Mouse (Mus musculus) embryonic facial prominence, embryonic 11.5 days (tissue): ENCODE results near the gene Cntnap1. TPM values are rescaled to one million over a fixed set of nuclear protein-coding genes. Genes with fewer than 3 reads are reported as not detected.

Source experiments
- ATAC-seq: fragments of 200-750 bp; cut with Nextera tagmentation; replicated peaks from 2 replicates; pipeline ENCODE4 v1.8.0; 2017; ENCODE audit warnings: low read depth; ENCODE audit not compliant: insufficient number of reproducible peaks, low FRiP score, low TSS enrichment
- DNase-seq: peaks from one replicate; pipeline ENCODE4 v3.0.0-alpha.2; 2015; ENCODE audit warnings: low spot score
- H3K27ac ChIP-seq: fragments of 300-500 bp; sonication (generic); replicated peaks from 2 replicates; pipeline ENCODE4 v1.5.1; 2014; ENCODE audit warnings: mild to moderate bottlenecking, low read depth, low read length, control low read depth
- H3K27me3 ChIP-seq: fragments of 300-500 bp; sonication (generic); 2 replicates; pipeline ENCODE4 v1.6.1; 2014; ENCODE audit warnings: mild to moderate bottlenecking, low read length, moderate library complexity, mixed read lengths; ENCODE audit not compliant: control insufficient read depth, insufficient read depth
- H3K36me3 ChIP-seq: fragments of 300-500 bp; sonication (generic); replicated peaks from 2 replicates; pipeline ENCODE4 v1.6.1; 2014; ENCODE audit warnings: low read depth, mild to moderate bottlenecking, low read length, moderate library complexity, mixed read lengths; ENCODE audit not compliant: control insufficient read depth, insufficient read depth
- H3K4me1 ChIP-seq: fragments of 300-500 bp; sonication (generic); 2 replicates; pipeline ENCODE4 v1.6.1; 2014; ENCODE audit warnings: low read length, mixed read lengths; ENCODE audit not compliant: control insufficient read depth, insufficient read depth
- H3K4me2 ChIP-seq: fragments of 300-500 bp; sonication (generic); 2 replicates; pipeline ENCODE4 v1.6.1; 2014; ENCODE audit warnings: low read depth, mild to moderate bottlenecking, control low read depth, low read length, moderate library complexity
- H3K4me3 ChIP-seq: fragments of 300-500 bp; sonication (generic); 2 replicates; pipeline ENCODE4 v1.5.1; 2014; ENCODE audit warnings: low read depth, low read length, control low read depth
- H3K9ac ChIP-seq: fragments of 300-500 bp; sonication (generic); replicated peaks from 2 replicates; pipeline ENCODE4 v1.6.1; 2014; ENCODE audit warnings: mild to moderate bottlenecking, control low read depth, low read length
- H3K9me3 ChIP-seq: fragments of 300-500 bp; sonication (generic); replicated peaks from 2 replicates; pipeline ENCODE4 v1.6.1; 2016; ENCODE audit warnings: mild to moderate bottlenecking, low read length, inconsistent platforms, mixed read lengths; ENCODE audit not compliant: control insufficient read depth
- WGBS: fragments of 180-500 bp; shearing (Covaris S2); extraction: QIAGEN DNeasy Blood & Tissue Kit; methylation state at CpG from one replicate; pipeline ENCODE4 v1.1.7; 2014; 5-methylcytosine and 5-hydroxymethylcytosine counted together
- polyA plus RNA-seq: library from polyadenylated mRNA; unstranded; fragments of >200 nt; fragmentation: Nextera tagmentation; extraction: Ambion mirVana; gene quantifications from 2 replicates; pipeline ENCODE4 v1.2.1, GENCODE M21; 2014

The Cntnap1 gene
- polyA plus RNA-seq, 1 experiment from 2014 or later, result 0.28 TPM

DNA sequence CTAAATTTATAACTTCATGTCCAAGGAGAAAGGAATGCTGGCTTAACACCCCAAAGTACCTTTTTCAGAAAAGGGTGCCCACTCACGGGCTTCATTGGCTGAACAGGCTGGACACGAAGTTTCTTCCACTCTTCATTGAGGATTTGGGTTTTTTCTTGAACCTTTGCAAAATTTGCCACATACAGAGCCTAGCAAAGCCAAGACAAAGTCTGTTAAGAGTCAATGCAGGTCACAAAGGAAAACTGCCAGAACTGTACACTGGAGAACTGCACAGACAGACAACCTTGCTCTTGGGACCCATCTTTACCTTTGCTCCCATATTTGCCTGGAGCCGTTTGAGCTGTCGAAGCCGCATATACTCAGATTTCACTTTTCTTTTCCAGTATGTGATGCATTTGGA, 46.6 kb downstream of the Cntnap1 start:
- H3K36me3 ChIP-seq, result no peaks in the 10 kb centered on the region
- ATAC-seq (no peak), DNase-seq (no peak)
- no peaks in the 10 kb centered on the region for H3K4me1 ChIP-seq
- no peak overlapping the region for H3K9ac ChIP-seq
- no peaks in the 10 kb centered on the region for H3K27me3 ChIP-seq
- H3K4me3 ChIP-seq, result no peak overlapping the region
- no peak overlapping the region for H3K4me2 ChIP-seq
- 84% methylated on average over 5 of the region's 5 CpGs for WGBS
- no peak overlapping the region for H3K27ac ChIP-seq
- no peaks in the 10 kb centered on the region for H3K9me3 ChIP-seq

DNA sequence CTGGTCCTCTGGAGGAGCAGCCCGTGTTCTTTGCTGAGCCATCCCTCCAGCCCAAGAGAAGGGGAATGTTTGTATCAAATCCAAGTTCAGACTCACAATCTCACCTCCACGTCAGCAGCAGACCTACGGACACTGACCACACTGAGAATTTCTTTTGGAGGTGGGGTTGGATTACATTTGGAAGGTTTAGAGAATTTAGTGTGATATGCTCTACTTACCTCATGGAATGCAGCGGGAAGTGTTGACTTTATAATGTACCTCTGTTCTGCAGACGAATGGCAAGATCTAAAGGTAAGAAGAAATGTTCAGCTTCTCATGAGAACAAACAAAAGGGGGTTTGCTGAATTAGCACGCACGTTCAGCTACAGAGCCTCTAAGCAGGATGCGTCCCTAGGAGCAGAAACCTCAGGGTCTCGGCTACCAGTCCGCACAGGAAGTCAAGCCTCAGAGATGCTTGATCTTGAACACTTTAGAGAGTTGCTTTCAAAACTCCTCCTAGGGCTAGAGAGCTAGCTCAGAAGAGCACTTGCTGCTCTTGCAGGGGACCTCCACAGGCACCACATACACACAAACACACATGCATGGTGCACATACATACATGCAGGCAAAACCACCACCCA, 48.2 kb downstream of the Cntnap1 start:
- no peaks in the 10 kb centered on the region for H3K27me3 ChIP-seq
- H3K4me1 ChIP-seq, result no peaks in the 10 kb centered on the region
- H3K27ac ChIP-seq, result no peak overlapping the region
- H3K36me3 ChIP-seq, result no peaks in the 10 kb centered on the region
- no peaks in the 10 kb centered on the region for H3K9me3 ChIP-seq
- no peak overlapping the region for H3K4me2 ChIP-seq
- H3K4me3 ChIP-seq, result no peak overlapping the region
- H3K9ac ChIP-seq, result no peak overlapping the region
- DNase-seq, result no peak
- ATAC-seq, result no peak
- WGBS, result 76% methylated on average over 10 of the region's 10 CpGs

DNA sequence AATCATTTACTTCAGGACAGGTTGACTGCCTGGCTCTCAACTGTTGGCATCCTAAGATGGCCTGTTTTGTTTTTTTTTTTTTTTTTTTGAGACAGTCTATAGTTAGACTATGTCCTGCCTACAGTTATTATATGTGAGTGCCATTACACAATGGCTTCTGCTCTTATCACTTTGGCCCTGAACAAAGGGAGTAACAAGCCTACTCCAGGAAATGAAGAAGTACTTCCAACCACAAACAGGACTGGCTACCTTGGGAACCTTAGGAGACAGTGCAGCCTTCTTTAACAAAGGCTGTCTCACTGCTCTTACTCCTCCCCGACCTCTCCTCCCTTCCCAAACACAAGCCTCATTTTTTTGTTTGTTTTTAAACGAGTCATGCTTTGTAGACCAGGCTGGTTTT, 50.5 kb downstream of the Cntnap1 start:
- WGBS, result 43% methylated on average over 2 of the region's 2 CpGs
- Histone ChIP-seq H3K9me3 (no peaks in the 10 kb centered on the region), H3K27me3 (no peaks in the 10 kb centered on the region), H3K36me3 (no peaks in the 10 kb centered on the region), H3K4me1 (no peaks in the 10 kb centered on the region), H3K4me3 (no peak overlapping the region), H3K4me2 (no peak overlapping the region), H3K9ac (no peak overlapping the region), H3K27ac (no peak overlapping the region)
- no peak for DNase-seq
- ATAC-seq, result no peak

DNA sequence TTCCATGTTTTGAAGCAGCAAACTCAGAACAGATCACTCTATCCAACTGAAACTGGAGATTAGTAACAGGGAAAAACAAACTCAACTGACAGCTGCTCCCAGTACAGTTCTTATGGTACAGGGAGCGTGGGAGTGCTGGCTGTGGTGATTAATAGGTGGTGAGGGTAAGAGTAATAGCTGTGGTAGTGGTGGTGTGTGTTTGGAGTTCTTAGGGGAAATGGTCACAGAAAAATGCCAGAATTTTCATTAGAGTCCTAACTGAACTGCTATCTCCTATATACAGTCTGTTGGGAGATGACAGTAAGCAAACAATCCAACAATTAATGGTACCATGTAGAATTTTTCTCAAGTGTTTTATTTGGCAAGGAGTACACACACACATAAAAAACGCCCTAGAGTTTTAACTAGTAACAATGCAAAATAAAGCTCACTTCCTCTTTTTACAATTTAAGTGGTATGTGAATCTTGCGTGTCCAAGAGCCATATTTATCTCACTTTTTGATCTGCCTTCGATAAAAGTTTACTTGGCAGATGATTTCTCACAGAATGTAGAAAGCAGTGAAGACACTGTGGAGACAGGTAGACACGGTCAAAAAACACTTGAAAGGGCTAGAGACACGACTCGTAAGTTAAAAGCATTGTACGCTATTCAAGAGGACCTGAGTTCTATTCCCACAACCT, 51.1 kb downstream of the Cntnap1 start:
- Histone ChIP-seq H3K27ac (no peak overlapping the region), H3K27me3 (no peaks in the 10 kb centered on the region), H3K9me3 (no peaks in the 10 kb centered on the region), H3K4me1 (no peaks in the 10 kb centered on the region), H3K4me3 (no peak overlapping the region), H3K4me2 (no peak overlapping the region), H3K36me3 (no peaks in the 10 kb centered on the region), H3K9ac (no peak overlapping the region)
- WGBS, result 89% methylated on average over 8 of the region's 8 CpGs
- ATAC-seq (no peak), DNase-seq (no peak)

DNA sequence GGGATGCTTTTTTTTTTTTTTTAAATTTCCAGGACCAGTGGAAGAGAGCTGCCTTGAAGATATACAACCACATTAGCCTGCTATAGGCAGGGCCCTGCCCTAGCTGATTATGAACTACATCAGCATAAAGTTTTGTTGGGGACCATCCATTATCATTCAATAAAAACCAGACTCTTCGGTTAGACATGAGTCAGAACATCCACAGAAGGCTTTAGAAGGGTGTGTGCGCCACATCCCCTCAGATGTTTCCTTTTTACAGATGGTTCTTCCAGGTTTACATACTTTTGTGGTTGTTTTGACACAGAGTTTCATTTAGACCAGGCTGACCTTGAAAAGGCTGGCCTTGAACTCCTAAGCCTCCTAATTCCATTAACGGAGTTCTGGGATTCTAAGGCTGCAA, 54.0 kb downstream of the Cntnap1 start:
- ATAC-seq, result no peak
- WGBS, result 91% methylated on average over 3 of the region's 3 CpGs
- no peak overlapping the region for H3K4me3 ChIP-seq

DNA sequence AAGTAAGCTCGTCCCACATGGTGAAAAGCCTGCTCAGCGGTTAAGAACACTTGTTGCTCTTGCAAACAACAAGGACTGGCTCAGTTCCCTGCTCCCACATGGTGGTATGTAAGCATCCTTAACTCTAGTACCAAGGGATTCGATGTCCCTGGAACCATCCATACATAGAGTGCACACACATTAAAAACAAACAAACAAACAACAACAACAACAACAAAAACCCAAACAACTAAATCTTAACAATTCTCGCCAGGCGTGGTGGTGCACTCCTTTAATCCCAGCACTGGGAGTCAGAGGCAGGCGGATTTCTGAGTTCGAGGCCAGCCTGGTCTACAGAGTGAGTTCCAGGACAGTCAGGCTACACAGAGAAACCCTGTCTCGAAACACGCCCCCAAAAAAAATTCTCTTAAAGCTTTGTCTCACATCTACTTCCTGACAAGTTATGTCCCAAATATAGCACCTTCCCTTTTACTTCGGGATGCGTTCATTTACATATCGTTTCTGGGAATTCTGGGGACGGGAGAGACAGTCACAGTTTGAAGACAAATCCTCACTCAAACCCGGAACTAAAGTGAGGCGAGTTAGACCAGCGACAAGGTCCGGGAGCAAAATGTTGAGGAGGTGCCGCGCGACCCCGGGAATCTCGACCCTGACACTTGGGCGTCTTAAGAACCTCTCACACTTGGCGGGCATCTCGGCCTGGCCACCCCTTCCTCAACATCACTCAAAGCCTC, 55.2 kb downstream of the Cntnap1 start:
- Histone ChIP-seq H3K9me3 (no peaks in the 10 kb centered on the region), H3K4me1 (peaks cover 4% of the 10 kb centered on the region), H3K4me2 (peak overlapping the region; percentile 87), H3K9ac (peak overlapping the region; percentile 86), H3K27ac (peak overlapping the region; percentile 30; the same call in 1 of the 2 replicates), H3K36me3 (no peaks in the 10 kb centered on the region), H3K27me3 (no peaks in the 10 kb centered on the region), H3K4me3 (peak overlapping the region; percentile 78)
- peak; percentile 47 for DNase-seq
- no peak for ATAC-seq
- WGBS, result 21% methylated on average over 25 of the region's 25 CpGs

More for the DNA sequence above, 54.0 kb downstream of the Cntnap1 start:
- Histone ChIP-seq H3K36me3 (no peaks in the 10 kb centered on the region), H3K27me3 (no peaks in the 10 kb centered on the region), H3K4me2 (no peak overlapping the region), H3K27ac (no peak overlapping the region), H3K4me1 (no peaks in the 10 kb centered on the region), H3K9ac (no peak overlapping the region), H3K9me3 (no peaks in the 10 kb centered on the region)
- no peak for DNase-seq

DNA sequence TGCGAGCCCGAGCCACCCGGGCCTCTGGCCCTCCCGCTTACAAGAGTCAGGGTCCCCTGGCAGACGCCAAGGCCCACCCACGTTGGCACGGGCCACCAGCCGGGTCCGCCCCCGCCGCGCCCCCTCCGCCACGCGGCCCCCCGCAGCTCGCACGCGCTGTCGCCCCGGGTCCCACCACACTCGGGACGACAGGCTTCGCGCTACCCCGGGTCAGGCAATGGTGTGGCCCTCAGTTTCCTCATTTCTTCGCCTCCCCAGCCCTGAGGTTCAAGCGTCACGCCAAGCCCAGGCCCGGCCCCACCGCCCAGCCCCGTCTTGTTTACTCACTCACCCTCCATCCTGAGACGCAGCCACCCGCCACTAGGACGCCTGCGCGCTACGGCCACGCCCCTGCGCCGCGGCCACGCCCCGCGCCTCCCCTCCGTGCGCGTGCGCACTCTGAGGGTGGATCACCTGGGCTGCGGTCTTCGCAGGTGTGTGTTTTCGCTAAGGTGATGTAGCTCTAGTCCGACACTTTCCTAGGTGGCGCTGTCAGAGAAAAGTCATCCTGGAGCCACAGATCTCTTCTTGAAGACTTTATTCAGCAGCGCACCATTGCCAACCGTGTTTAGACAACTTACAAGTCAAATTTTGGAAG, 55.9 kb downstream of the Cntnap1 start, which contains the start of gene Ezh1:
Gene Ezh1 (minus strand): TSS at position 399 of the 637 bp plus-strand sequence.
- DNase-seq (peak; percentile 88), ATAC-seq (peak; percentile 92)
- Histone ChIP-seq H3K4me1 (peaks cover 10% of the 10 kb centered on the region), H3K4me3 (peak within 1 kb of the TSS; percentile 78), H3K4me2 (peak within 1 kb of the TSS; percentile 87), H3K9me3 (no peaks in the 10 kb centered on the region), H3K36me3 (no peaks in the 10 kb centered on the region), H3K27me3 (no peaks in the 10 kb centered on the region), H3K27ac (peak within 1 kb of the TSS; percentile 30; the same call in 1 of the 2 replicates), H3K9ac (peak within 1 kb of the TSS; percentile 86)
- under 1% methylated on average over 56 of the region's 56 CpGs for WGBS
